Mouse (Mus musculus) kidney, postnatal 36 days (tissue): ENCODE measurements at regions not wholly inside any gene's neighbourhood (a gene's known extent, or its start where the extent isn't known, plus 50 kb on each side); places are given as distances from the start of the nearest gene placed in this dataset.

ENCODE experiments used
- DNase-seq, 2 experiments: peaks; one replicate each; pipeline ENCODE4 v3.0.0; 2021 to 2022; ENCODE audit warnings: mixed read lengths in 2 of 2

DNA sequence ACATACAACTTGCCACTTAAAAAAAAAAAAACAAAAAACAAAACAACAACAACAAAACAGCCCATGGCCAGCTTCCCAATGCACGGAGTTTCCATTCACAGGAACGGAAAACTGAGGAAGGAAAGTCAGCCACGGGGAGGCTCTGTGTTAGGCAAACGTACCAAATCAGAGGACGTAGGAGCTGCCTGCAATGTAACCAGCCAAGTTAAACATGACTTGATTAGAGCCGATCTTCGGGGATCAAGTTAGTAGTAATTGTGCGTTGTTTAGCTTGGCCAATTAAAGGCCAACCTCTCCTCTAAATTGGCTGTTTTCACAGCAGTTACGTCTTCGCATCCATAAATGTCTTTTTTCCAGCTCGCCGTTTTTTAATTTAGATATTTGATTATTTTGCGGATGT is 190.7 kb downstream of the Cd83 start:
- DNase-seq = no peak

DNA sequence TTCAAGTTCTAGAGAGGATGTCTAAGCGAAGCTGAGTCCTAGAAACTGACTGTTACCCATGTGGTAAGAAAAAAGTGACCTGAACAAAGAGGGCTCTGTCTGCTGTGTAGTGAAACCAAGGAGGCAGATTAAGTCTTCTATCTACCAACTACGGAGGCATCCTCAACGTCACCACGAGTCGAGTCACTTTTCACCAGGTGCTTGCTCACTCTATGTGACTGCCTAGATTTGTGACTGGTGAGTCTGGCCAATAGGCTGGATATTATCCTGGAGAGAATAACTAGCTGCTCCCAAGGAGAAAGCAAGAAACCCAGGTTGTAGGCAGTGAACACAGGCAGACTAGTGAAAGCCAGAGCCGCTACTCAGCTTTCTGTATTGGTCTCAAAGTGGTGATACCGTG is 191.2 kb downstream of the Cd83 start:
- no peak for DNase-seq

DNA sequence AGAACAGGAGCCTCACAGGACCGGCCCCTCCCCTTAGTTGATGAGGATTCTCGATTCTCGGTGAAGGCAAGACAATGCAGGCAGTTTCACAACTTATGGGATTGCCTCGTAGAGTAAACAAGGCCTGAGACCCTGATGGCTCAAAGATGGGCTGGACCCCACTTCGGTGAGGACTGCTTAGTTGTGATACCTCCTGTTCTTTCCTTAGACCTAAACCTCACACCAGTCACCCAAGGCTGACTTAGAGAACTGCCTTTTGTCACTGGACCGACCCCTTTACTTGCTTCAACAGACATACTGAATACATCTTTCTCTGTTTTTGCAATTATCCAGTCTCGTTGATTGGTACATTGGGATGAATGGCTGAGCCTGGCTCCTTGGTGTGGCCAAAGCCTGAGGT is 192.1 kb downstream of the Cd83 start:
- DNase-seq = no peak

DNA sequence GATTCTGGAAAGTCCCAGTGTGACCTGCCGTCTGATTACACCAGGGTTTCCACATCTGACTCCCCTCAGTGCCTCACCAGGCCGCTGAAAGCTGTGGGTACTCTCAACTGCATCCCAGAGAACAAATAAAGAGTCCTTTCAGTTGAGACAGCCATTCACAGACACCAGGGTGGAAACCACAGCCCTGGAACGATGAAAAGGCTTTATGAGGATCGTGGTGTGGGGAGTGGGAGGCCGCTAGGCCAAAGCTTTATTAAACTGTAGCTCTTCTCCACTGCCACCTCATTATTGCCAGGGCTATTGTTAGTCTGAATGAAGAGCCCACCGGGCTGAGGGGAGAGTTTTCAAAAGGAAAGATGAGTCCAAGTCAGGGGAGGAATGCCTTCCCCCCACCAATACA is 202.8 kb downstream of the Cd83 start:
- DNase-seq = no peak

DNA sequence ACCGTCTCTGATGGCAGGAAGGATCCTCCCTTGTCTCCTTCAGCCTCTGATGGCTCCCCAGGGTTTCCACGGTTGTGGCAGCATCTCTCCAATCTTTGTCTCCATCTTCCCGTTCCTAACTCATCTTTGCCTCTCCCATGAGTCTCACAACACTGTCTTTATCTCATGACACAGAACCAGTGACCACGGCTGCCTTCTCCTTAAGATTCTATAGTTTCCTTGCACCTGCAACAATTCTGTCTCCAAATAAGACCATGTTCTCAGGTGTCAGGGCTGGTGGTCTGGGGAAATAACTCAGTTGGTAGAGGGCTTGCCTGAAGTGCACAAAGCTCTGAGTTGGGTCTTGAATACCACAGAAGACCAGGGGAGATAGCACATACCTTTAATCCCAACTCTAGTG is 203.8 kb downstream of the Cd83 start:
- no peak for DNase-seq

DNA sequence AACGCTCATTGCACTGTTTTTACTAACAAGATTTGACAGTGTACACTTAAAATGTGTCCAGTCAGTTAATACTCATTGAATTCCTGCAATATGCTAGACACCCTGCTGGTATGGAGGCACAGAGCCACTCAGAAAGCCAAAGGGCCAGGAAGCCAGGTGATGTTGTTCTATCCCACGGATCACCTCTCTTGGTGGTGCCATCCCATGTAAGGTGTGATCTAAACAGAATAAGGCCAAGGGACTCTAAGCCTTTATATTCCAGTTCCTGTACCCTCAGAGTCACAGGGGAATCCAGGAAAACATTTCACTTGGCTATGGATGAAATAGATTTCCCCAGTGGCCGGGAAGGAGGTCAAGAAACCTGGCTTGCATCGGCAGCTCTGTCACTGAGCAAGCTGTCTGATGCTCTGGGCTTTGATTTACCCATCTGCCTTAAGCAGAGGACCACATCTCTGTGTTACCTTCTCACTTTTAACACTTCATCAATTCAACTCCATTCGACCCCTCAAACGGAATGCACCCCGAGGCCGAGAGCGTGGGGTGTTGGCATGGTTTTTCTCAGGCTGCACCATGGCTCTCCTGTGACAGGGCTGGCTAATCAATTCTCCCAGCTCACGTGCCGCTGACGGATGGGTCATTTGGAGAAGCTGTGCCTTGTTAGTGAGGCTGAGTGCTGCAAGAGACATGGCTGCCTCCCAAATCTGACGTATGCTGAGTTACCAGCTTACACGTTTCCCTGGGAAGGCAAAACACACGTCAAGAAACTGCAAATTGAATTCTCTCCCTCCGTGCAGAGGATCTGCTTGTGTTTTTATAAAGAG is 205.9 kb downstream of the Cd83 start:
- peak in 1 of 2 experiments; percentile 7 for DNase-seq

DNA sequence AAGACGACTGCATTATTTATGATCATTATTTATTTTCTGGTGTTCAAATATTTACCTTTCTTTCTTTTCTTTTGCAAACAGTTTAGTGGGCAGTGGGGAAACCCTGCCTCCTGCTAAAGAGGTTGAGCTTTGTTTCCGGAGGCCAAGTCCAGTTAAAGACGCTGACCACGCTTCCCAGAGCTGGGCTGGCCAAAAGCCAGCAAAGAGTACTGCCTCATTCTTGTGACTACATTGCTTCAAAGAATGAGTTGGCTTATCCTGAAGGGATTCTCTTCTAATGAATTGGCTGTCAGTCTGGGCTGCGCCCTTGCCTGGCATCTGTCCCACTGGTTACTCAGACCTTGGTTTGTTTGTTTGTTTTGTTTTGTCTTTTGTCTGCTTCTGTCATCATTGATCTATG is 207.2 kb downstream of the Cd83 start:
- DNase-seq = peak; percentile 89 to 90

DNA sequence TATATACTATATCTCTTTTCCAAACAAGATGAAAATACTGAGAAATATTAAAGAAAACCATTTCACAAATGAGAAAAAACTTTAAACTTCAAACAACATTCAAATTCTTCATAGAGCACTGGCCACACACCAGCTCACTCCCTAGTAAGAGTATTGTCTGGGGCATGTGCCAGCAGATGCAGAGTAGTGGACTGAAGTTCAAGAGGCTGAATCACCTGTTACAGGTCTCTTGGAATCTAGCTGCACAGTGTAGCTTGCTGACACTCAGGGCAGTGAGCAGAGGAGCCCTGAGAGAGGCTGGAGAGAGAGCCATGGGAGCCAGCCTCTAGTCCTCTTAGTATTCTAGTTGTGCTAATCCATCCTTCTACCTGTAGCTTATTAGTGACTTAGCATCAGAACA is 208.4 kb downstream of the Cd83 start:
- DNase-seq = peak; percentile 59 to 64

DNA sequence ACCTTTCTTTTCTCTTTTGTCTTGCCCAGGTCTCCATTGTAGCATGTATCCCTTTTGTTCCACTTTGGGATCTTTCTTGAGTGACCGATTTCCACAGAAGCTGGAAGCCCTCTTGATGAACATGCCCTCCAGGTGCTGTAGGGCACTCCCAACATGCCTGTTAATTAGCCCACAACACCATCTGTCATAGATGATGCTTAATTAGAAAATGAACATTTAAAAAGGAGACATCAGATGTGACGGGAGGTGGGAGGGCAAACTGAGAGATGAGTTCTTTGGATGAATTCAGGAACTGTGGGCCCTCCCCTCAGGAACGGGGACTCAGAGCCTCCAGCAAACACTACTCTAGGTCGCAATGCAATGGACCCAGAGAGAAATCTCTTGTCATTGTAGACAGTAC is 209.8 kb downstream of the Cd83 start:
- DNase-seq = no peak

DNA sequence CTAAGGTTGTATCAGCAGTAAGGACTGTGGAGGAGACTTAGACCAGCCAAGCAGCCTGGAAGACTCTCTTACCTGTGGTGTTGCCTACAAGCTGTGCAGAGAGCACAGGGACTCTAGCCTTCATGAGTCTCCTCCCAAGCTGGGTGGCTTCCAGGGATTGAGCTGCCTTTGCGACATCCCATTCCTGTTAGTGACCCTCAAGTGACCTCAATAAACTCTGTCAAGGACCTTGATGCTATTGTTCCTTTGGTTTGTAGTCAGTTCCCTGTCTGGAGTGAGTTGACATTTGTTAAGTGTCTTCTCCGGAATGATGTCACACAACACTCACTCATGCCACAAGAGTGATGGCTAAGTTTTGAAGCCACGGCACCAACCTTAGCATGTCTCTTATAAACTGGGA is 211.0 kb downstream of the Cd83 start:
- peak; percentile 58 to 73 for DNase-seq

DNA sequence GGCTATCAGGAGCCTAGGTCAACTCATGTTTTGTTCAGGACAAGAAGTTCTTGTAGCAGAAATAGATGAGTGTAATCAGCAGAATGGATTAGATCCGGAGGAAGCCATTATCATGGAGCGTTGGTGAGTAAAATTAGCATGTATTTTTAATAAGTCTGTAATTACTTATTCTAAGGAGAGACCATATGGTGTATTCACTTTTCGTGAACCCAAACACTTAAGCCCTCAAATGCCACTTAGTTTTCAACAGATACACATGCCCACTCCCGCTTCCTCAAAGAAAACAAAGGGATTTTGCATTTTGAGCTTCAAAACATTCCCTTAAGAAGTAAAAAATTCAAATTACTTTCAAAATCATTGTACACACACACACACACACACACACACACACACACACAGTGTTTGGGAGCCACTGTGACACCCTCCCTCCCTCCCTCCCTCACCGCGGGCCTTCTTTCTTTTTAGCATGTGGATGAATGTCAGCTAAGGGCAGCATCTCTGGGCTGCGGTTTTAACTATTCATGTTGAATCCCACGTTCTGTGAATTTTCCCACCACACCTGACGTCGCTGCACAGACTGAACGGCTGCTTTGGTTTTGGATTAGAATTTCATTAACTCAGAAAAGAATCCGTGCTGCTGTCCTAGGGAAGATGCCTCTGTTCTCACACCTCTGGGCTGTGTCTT is 217.4 kb downstream of the Cd83 start:
- DNase-seq = no peak

DNA sequence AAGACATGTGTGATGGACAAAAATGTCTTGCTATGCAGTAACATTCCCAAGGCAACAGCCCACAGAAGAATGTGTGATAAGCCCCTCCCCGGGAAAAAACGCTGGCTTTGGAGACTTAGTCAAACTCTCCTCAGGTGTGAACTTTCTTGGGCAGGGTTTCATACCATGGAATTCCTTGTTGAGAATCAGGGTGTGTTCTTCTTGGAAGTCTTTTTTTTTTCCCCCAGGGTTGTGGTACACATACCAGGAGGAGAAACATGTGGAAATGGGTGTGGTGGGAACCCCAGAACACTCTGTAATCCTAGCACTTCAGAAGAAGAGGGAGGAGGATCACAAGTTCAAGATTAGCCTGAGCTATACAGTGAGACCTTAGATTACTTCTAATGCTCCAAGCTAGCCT is 228.3 kb downstream of the Cd83 start:
- DNase-seq = no peak

DNA sequence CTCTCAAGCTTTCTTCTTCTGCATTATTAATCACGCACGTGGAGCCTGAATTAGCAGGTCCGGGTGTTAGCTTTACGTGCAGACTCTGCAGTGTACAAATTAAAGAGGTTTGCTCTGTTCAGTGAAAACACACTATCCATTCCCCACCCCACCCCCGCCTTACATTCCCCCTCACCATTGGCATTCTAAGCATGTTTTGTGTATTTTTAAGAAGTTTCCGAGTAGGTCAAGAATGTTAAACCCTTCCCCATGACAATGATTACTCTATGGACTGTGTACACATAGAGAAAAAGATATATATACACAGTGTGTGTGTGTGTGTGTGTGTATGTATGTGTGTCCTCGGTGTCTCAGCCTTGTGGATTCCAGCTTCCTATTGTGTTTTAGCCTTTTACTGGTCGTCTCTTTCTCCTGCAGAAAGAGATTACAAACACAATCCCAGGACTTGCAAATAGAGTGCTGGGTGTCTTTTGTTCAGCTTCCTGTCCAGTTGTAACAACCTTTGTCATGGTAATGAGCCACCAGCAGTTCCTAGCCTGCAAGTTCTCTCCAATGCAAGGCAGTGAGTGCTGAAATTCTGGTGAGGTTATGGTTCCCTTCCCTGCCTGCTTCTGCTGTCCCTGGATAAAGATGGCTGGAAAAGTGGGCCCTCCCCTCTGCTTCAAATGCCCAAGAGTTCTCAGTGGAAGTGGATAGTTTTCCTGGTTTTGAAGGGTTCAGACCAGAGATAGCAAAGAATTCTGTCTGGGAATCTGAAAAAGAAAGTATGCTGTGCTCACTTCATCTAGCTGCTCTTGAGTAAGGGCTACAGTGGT is 234.1 kb downstream of the Cd83 start:
- DNase-seq = no peak

DNA sequence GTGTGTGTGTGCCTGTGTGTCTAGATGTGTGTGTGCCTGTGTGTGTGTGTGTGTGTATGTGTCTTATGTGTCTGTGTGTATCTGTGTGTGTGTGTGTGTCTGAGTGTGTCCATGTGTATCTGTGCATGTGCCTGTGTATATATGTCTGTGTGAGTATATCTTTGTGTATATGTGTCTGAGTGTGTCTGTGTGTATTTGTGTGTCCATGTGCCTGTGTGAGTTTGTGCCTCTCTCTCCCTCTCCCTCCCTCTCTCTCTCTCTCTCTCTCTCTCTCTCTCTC is 234.7 kb downstream of the Cd83 start:
- DNase-seq = no peak

DNA sequence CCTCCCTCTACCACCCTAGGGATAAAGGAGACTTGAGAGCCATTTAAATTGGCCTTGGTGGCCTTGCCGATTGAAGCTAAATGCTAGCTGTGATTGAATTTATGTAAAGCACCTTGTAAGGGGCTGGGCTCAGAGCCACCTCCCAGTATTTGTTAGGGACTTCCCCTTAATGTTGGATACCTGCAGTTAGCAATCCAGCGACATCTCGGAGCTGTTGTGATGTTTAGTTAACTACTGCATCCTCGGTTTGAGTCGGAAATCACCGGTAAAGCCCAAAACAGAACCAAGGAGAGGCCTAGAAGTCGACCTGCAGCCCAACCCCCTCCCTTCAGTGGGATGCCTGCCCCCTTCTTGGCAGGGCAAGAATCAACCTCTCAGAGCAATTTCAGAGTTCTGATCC is 236.3 kb downstream of the Cd83 start:
- DNase-seq = no peak

DNA sequence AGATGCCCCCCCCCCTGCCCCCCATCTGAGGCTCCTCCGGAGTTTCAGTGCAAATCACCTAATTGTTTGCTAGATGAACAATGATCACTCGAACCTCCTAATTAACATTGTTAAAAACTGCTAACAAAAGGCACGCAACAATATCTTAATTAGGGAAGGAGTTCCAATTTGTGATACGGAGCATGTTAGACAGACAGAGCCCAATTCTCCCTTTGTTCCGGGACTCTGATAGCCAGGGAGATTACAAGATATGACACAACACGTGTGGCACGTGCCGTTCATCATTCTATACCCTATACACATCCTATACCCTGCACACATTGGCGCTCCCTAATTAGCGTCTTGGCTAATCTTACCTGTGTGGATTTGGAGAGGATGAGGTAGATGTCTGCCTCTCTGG is 237.5 kb downstream of the Cd83 start:
- DNase-seq = no peak

DNA sequence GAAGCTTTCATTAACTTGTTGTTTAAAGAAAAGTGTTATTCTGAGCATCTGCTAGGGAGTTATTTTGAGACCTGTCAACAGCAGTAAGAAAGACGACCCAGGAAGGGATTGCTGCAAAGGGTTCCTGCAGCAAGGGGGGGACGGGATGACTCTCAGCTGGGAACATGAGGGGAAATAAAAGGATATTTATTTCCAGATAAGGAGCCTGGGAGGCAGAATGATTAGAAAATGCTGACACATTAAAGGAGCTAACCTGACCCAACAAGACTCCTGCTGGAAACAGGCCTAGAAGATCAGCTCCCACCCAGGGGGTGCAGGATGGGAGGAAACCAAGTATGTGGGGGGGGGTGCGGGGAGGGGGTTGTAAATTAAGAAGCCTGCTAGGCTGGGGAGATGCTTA is 240.0 kb downstream of the Cd83 start:
- DNase-seq = peak; percentile 35 to 36

DNA sequence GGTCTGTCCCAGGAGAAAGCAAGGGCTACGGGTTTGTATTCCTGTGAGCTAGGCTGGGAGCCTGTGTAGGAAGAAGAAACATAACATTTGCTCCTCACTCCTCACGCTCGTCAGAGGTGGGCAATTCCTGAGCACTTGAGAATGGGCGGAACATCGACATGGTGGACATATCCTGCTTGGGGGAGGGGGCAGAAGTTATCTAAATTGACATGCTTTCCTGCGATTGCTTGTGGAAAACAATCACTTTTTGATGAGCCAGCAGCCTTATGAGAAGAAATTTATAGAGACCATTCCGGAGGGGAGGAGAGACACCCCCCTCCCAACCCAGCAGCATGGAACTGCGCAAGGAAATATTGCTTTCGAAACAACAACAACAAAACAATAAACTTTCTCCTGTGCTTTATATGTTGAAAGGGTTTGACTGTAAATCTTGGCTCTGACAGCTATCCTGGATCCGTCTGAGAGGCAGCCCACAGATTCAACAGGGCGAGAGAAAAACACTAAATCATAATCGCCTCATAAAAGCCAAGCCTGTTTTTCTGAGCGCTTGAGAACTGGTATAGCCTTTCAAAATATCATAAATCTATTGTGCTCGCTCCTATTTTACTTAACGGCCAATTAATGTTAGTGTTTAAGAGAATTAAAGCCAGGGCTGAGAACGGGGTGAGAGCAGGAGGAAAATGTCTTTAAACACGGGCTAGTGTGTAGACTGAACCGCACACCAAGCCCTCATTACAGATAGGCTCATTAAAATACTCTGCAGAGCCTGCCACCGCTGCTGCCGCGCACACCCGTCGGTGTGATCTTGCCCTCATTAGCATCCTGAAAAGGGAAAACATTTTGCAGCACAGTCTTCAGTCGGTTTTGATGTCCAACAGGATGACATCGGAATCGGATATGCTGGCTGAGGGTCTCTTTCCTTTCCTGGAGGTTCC is 242.0 kb downstream of the Cd83 start:
- peak; percentile 32 to 39 for DNase-seq

DNA sequence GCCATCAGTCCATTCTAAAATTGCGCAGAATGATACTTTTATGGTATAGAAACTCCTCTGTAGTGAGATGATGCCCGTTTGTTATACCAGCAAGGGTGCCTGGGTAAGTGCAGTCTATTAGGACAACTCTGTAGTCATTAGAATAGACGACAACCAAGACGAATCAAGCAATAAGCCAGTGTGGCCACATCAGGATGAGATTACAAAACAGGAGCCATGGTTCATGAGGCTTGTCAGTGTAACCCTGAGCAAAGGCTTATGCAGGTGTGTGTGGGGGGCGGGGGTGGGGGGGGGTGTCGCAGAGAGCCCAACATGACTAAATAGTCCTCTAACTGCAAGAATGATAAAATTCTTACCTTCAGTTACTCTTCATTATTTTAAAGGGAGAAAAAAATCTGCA is 243.5 kb downstream of the Cd83 start:
- DNase-seq = no peak

DNA sequence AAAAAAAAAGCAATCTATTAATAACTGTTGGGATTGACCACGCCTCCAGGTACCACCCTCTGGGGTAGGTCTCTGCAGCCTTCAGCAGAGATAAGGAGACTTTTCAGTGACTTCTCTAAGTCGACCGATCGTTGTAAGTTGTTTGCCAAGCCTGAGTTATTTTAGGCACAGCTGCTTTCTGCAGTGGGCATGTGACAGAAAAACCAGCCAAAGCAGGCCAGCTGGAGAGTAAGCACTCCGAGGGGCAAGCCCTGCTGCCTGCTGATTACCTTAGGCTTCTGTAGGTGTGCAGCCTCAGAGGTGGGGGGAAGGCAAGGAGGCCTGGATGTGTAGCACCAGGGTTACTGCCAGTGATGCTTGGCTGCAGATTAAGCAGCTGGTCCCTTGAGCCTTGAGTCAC is 246.0 kb downstream of the Cd83 start:
- DNase-seq = no peak

DNA sequence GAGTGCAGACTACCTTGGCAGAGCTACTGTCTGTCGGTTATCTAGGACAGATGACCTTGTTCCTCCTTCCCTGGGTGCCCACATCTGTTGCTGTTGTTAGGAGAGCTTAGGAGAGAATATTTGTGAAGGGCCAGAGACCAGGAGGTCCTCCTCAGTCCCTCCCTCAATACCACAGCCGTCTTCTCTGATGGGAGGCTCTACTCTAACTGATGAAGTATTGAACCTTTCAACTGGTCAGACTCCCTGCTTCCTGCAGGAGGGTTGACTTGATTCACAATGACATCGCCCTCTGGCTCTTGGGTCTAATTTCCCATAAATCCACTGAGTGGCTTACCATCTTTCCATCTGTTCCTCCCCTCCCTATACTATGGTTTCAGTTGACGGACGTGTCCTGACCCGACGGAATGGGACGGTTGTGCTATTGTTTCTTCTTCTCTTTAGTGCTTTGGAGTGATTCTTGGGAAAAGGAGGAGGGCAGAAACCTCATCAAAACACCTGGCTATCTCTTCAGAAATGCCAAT is 253.3 kb downstream of the Cd83 start:
- no peak for DNase-seq

DNA sequence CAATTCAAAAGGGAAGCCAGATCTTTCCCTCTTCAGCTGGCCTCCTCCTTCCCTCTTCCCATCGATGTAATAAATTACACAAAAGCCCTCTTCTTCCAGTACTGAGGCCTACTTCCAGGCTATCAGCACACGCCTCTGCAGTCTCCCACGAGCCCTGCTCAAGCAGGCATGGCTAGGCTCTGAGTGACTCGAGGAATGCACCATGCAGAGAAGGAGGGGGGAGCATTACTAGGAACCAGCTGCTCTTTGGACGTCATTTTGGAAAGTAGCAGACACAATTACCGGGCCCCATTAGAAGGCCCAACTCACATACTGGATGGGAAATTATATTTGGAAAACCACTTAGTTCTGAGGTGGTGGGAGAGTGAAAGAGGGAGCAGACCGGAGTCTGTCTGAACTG is 253.7 kb downstream of the Cd83 start:
- peak in 1 of 2 experiments; percentile 28 for DNase-seq

DNA sequence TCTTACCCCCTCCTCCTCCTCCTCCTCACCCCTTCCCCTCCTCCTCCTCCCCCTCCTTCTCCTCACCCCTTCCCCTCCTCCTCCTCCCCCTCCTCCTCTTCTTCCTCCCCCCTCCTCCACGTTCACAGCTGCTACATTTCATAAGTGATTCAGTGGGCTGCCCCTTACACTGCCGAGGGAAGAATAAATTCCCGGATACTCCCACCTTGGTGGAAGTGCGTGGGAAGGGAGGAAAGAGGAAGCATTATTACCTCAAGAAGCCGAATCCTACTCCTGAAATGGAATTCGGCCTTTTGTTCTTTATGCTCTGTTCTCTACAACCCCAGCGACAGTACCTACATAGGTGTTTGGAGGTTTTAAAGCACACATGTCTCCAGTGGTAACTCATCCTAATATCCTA is 256.1 kb downstream of the Cd83 start:
- no peak for DNase-seq
